Mouse (Mus musculus): ENCODE results near the gene Krtap19-4. TPM values are rescaled to one million over a fixed set of nuclear protein-coding genes. Genes with fewer than 3 reads are reported as not detected.

Gene Krtap19-4
- total RNA-seq, 1 experiment: not detected

- H3K9me3 ChIP-seq (ENCODE audit: control insufficient read depth, insufficient read depth, low read depth, low read length): no peaks in the 10 kb centered on the region
- H3K9ac ChIP-seq (ENCODE audit: insufficient read depth, low read depth, low read length, poor library complexity, severe bottlenecking): no peak overlapping the region
- no peak overlapping the region for H3K27ac ChIP-seq (ENCODE audit: insufficient read depth, low read depth, low read length, poor library complexity, severe bottlenecking)
- DNase-seq (ENCODE audit: low read depth, low spot score): no peak
- no peak overlapping the region for H3K4me3 ChIP-seq (ENCODE audit: insufficient read depth in 1 of 2, low read depth in 1 of 2, low read length in 2 of 2, poor library complexity in 1 of 2, severe bottlenecking in 1 of 2)
- no peaks in the 10 kb centered on the region for H3K4me1 ChIP-seq (ENCODE audit: control insufficient read depth in 2 of 2, insufficient read depth in 2 of 2, low read length in 2 of 2, poor library complexity in 1 of 2)
- no peak for TF ChIP-seq HCFC1 (IDR thresholded peaks at IDR 0.05; ENCODE audit: borderline replicate concordance, insufficient read depth, low read length)
- TF ChIP-seq CHD2 (IDR thresholded peaks at IDR 0.05; ENCODE audit: low read depth, low read length): no peak
- no peak for TF ChIP-seq ZNF384 (IDR thresholded peaks at IDR 0.05; ENCODE audit: low read depth, low read length)
- H3K36me3 ChIP-seq (ENCODE audit: control insufficient read depth, insufficient read depth, low read length, poor library complexity, severe bottlenecking): no peaks in the 10 kb centered on the region
- in situ Hi-C loops (cut with MboI; ENCODE audit: low sequenced_read_pairs in 2 of 2, unreplicated experiment in 2 of 2): no loop called here
These were observed 37.5 kb downstream of the Krtap19-4 start for GRCm38 (mm10) chr16:88847363-88847762.

Other genes with a start within 250 kb of the Krtap19-4 start
- gene Krtap26-1, start 237.3 kb downstream of the Krtap19-4 start, total RNA-seq (2012; rRNA removed): not detected in 2 replicates
- not detected in 2 replicates for gene Krtap27-1, start 213.4 kb downstream of the Krtap19-4 start, total RNA-seq (2012; rRNA removed)
- not detected in 2 replicates for gene 2310061N02Rik, start 177.1 kb downstream of the Krtap19-4 start, total RNA-seq (2012; rRNA removed)
- not detected in 2 replicates for gene Krtap13-1, start 156.2 kb downstream of the Krtap19-4 start, total RNA-seq (2012; rRNA removed)
- not detected in 2 replicates for gene Krtap13, start 133.5 kb downstream of the Krtap19-4 start, total RNA-seq (2012; rRNA removed)
- gene 2310034C09Rik, start 126.2 kb downstream of the Krtap19-4 start, total RNA-seq (2012; rRNA removed): not detected in 2 replicates
- not detected in 2 replicates for gene 2310057N15Rik, start 110.9 kb downstream of the Krtap19-4 start, total RNA-seq (2012; rRNA removed)
- not detected in 2 replicates for gene Gm5965, start 107.2 kb downstream of the Krtap19-4 start, total RNA-seq (2012; rRNA removed)
- gene Gm20741, start 72.9 kb downstream of the Krtap19-4 start, total RNA-seq (2012; rRNA removed): not detected in 2 replicates
- not detected in 2 replicates for gene Krtap15, start 64.9 kb downstream of the Krtap19-4 start, total RNA-seq (2012; rRNA removed)
- gene Krtap14, start 58.9 kb downstream of the Krtap19-4 start, total RNA-seq (2012; rRNA removed): not detected in 2 replicates
- not detected in 2 replicates for gene Krtap19-1, start 15.7 kb downstream of the Krtap19-4 start, total RNA-seq (2012; rRNA removed)
- not detected in 2 replicates for gene Krtap19-2, start 10.8 kb downstream of the Krtap19-4 start, total RNA-seq (2012; rRNA removed)
- not detected in 2 replicates for gene Krtap19-3, start 7.1 kb downstream of the Krtap19-4 start, total RNA-seq (2012; rRNA removed)
- gene Krtap19-5, start 11.4 kb upstream of the Krtap19-4 start, total RNA-seq (2012; rRNA removed): not detected in 2 replicates
- gene Krtap19-9b, start 47.2 kb upstream of the Krtap19-4 start, total RNA-seq (2012; rRNA removed): not detected in 2 replicates
- gene Krtap16-3, start 77.8 kb upstream of the Krtap19-4 start, total RNA-seq (2012; rRNA removed): not detected in 2 replicates
- gene Krtap22-2, start 125.7 kb upstream of the Krtap19-4 start, total RNA-seq (2012; rRNA removed): not detected in 2 replicates
- not detected in 2 replicates for gene Gm10229, start 130.2 kb upstream of the Krtap19-4 start, total RNA-seq (2012; rRNA removed)
- gene Krtap6-1, start 146.6 kb upstream of the Krtap19-4 start, total RNA-seq (2012; rRNA removed): not detected in 2 replicates
- not detected in 2 replicates for gene Gm10228, start 156.4 kb upstream of the Krtap19-4 start, total RNA-seq (2012; rRNA removed)
- gene Krtap6-5, start 162.8 kb upstream of the Krtap19-4 start, total RNA-seq (2012; rRNA removed): 0.80 and 1.1 TPM in 2 replicates
- not detected in 2 replicates for gene 1110025L11Rik, start 178.9 kb upstream of the Krtap19-4 start, total RNA-seq (2012; rRNA removed)
- gene Krtap6-3, start 198.9 kb upstream of the Krtap19-4 start, total RNA-seq (2012; rRNA removed): not detected in 2 replicates

All from ES-E14 (cell line).